Mouse (Mus musculus): Measurements from ENCODE around the gene Myo19. TPM values are rescaled to one million over a fixed set of nuclear protein-coding genes. Genes with fewer than 3 reads are reported as not detected.

The Myo19 gene
- polyA plus RNA-seq, 1 experiment from 2014 or later, result 5.7 TPM

DNA sequence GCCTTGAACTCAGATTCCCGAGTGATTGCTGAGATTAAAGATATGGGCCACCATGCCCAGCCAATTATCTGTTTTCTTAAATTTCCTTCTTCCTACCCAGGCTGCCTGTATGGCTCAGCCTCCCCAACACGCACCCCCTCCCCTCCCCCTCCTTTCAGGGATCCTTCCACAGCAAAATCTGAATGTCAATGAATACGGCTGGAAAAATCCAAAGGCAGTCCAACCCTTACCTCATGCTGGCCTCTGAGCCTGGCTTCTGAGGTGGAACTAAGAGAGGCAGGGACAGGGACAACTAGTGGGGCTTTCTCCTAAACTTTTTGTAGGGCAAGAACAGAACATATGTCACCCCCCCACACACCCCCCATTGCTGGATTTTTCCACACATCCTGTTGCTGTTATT lies 68.2 kb downstream of the Myo19 start:
- no peak for ATAC-seq (ENCODE audit: extremely low read depth, insufficient number of reproducible peaks, low FRiP score, low TSS enrichment)
- 47% methylated on average over 3 of the region's 3 CpGs for WGBS
- H3K36me3 ChIP-seq, result no peaks in the 10 kb centered on the region

DNA sequence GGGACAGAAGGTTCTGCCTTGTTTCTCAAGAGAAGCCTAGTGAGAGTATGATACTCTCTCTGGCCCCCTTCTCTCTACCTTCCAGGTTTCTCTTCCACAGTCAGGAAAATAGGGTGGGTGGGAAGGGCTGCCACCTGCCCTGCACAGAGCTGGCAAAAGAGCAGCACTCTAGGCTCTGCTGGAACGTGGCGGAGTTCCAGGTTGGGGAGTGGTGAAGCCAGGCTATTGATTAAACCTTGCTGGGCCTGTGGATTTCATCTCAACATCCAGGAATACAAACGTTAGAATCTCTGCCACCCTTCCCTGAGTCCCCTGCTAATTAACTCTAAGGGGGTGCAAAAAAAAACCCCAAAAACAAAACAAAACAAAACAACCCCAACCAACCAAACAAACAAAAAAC lies 68.6 kb downstream of the Myo19 start:
- H3K4me2 ChIP-seq, result no peak overlapping the region
- no peaks in the 10 kb centered on the region for H3K9me3 ChIP-seq
- peaks cover 3% of the 10 kb centered on the region; the same call in 1 of the 2 replicates for H3K4me1 ChIP-seq
- WGBS, result 35% methylated on average over 3 of the region's 3 CpGs
- H3K36me3 ChIP-seq, result no peaks in the 10 kb centered on the region
- ATAC-seq (ENCODE audit: extremely low read depth, insufficient number of reproducible peaks, low FRiP score, low TSS enrichment), result no peak
- no peak overlapping the region for H3K4me3 ChIP-seq
- H3K27ac ChIP-seq (replicated peaks), result no peak overlapping the region
- peaks cover 43% of the 10 kb centered on the region for H3K27me3 ChIP-seq (replicated peaks)
- H3K9ac ChIP-seq, result no peak overlapping the region

More for the DNA sequence above, 68.2 kb downstream of the Myo19 start:
- H3K9ac ChIP-seq, result no peak overlapping the region
- peaks cover 47% of the 10 kb centered on the region for H3K27me3 ChIP-seq (replicated peaks)
- H3K4me3 ChIP-seq, result no peak overlapping the region
- no peaks in the 10 kb centered on the region for H3K9me3 ChIP-seq
- no peak overlapping the region for H3K4me2 ChIP-seq
- no peak overlapping the region for H3K27ac ChIP-seq (replicated peaks)
- peaks cover 4% of the 10 kb centered on the region; the same call in 1 of the 2 replicates for H3K4me1 ChIP-seq

DNA sequence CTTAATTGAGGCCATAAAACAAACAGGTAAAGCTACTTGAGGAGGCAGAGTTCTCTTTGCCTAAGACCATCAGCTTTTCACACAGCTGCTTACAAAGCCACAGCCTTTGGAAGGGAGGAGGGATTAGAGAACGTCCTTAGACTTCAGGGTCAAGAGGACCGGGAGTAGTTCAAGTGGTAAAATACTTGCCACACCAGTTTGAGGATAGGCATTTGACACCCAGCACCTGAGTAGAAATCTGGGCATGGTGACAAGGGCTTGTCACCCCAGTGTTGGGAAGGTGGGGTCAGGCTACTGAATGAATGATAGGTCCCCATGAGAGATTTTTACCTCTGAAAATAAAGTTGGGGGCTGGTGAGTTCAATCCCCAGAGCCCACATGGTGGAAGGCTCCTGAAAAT lies 72.7 kb downstream of the Myo19 start:
- Histone ChIP-seq H3K27me3 (replicated peaks) (peaks cover 26% of the 10 kb centered on the region), H3K4me1 (peaks cover 4% of the 10 kb centered on the region), H3K4me2 (no peak overlapping the region), H3K9me3 (no peaks in the 10 kb centered on the region), H3K36me3 (no peaks in the 10 kb centered on the region), H3K9ac (no peak overlapping the region), H3K27ac (replicated peaks) (no peak overlapping the region), H3K4me3 (no peak overlapping the region)
- no peak for ATAC-seq (ENCODE audit: extremely low read depth, insufficient number of reproducible peaks, low FRiP score, low TSS enrichment)
- 43% methylated on average over 2 of the region's 2 CpGs for WGBS

DNA sequence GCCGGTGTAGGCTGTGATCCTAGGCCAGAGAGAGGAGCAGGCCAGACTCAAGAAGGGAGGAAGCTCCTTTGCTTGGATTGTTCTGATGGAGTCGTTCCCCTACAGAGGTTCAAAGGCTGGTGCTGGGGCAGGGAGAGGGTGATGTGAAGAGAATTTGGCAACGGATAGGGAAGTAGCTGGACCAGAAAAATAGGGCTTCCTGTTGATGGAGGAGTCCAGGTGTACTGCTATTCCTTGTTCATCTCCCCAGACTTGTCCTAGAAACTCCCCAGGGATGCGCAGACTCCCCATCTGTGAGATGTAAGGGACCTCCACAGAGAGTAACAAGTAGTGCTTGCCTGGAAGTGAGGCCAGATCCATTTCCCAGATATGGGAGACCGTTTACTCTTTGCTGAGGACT lies 76.5 kb downstream of the Myo19 start:
- 33% methylated on average over 5 of the region's 5 CpGs for WGBS
- Histone ChIP-seq H3K4me2 (no peak overlapping the region), H3K9ac (no peak overlapping the region), H3K27me3 (replicated peaks) (peaks cover 51% of the 10 kb centered on the region), H3K27ac (replicated peaks) (no peak overlapping the region), H3K9me3 (no peaks in the 10 kb centered on the region), H3K4me1 (peaks cover 29% of the 10 kb centered on the region), H3K36me3 (no peaks in the 10 kb centered on the region), H3K4me3 (no peak overlapping the region)
- ATAC-seq (ENCODE audit: extremely low read depth, insufficient number of reproducible peaks, low FRiP score, low TSS enrichment), result no peak

DNA sequence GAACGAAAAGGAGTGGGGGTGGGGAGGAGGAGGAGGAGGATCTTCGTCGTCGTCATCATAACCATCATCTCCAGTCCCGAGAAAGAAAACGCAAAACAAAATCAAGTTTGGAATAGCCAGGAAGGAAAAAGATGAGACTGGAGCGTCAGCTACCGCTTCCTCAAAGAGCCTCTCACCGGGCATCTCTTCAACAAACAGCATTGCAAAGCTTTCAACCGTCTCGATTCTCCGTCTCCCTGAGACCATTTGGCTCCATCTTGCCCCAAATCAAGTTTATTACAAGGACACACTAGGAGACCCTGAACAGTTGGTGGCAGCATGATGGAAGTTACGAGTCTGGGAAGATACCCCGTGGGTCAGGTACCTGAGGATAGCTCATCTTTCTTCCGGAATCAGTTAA lies 77.2 kb downstream of the Myo19 start:
- no peak for ATAC-seq (ENCODE audit: extremely low read depth, insufficient number of reproducible peaks, low FRiP score, low TSS enrichment)
- Histone ChIP-seq H3K9me3 (no peaks in the 10 kb centered on the region), H3K27ac (replicated peaks) (no peak overlapping the region), H3K4me3 (peak overlapping the region; percentile 41), H3K4me1 (peaks cover 29% of the 10 kb centered on the region), H3K36me3 (no peaks in the 10 kb centered on the region), H3K27me3 (replicated peaks) (peaks cover 49% of the 10 kb centered on the region), H3K9ac (no peak overlapping the region), H3K4me2 (peak overlapping the region; percentile 66)
- whole genome bisulfite sequencing, result 5% methylated on average over 15 of the region's 15 CpGs

DNA sequence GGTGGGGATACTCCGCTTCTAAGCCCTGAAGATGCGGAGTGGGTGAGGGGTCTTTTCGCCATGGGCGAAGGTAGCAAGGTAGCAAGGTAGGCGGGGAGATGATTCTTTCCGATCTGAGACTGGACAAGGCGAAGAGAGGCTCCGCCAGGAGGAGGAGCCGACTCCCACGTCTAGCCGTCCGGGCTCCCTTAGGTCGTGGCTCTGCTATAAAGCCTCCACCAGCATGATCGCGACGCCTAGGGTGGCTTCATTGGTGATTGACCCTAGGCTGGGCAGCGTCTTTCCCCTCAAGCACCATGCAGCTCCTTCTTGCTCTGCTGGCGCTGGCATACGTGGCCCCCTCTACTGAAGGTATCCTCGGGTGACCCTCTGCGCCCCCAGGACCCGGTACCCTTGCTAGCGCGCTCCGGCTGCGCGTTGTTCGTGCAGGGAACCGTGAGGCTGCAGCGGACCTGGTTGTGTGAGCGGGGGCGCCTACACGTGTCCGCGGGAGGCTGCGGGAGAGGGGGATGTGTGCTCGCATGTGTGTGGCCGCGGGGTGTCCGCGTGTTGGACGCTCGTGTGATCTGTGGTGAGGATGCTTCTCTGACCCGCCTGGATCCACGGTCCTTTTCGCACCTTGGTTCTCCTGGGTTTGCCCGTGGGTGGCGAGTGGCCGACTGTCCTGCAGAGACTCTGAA lies 77.8 kb downstream of the Myo19 start, which contains the start of gene Car4:
TSS of gene Car4 (plus strand) at position 196 of the 680 bp plus-strand sequence.
- Histone ChIP-seq H3K4me1 (peaks cover 29% of the 10 kb centered on the region), H3K27ac (replicated peaks) (no peak within 1 kb of the TSS), H3K27me3 (replicated peaks) (peaks cover 49% of the 10 kb centered on the region), H3K9me3 (no peaks in the 10 kb centered on the region), H3K4me2 (peak within 1 kb of the TSS; percentile 66), H3K36me3 (no peaks in the 10 kb centered on the region), H3K9ac (no peak within 1 kb of the TSS), H3K4me3 (peak within 1 kb of the TSS; percentile 41)
- ATAC-seq (ENCODE audit: extremely low read depth, insufficient number of reproducible peaks, low FRiP score, low TSS enrichment), result no peak
- WGBS, result 1% methylated on average over 49 of the region's 49 CpGs

DNA sequence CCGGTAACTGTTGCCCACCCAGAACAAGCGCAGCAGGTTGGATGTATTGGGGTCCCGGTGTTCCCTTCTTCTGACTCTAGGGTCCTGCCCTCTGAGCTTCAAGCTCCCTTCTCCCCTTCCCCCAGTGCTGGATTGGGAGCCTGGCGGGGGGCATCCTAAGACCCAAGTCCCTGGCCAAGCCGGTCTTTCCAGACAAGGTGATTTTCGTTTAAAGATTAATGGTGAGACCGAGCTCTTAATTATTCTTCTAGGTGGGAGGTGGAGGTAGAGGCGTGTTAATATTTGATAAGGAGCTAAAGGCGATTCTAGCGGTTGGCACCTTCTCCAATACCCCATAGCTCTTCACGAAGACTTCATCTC lies 78.3 kb downstream of the Myo19 start:
- peak overlapping the region; percentile 41 for H3K4me3 ChIP-seq
- no peak overlapping the region for H3K9ac ChIP-seq
- H3K9me3 ChIP-seq, result no peaks in the 10 kb centered on the region
- H3K4me2 ChIP-seq, result peak overlapping the region; percentile 66
- H3K4me1 ChIP-seq, result peaks cover 29% of the 10 kb centered on the region
- no peak for ATAC-seq (ENCODE audit: extremely low read depth, insufficient number of reproducible peaks, low FRiP score, low TSS enrichment)
- no peak overlapping the region for H3K27ac ChIP-seq (replicated peaks)
- H3K36me3 ChIP-seq, result no peaks in the 10 kb centered on the region
- WGBS, result 3% methylated on average over 11 of the region's 11 CpGs
- peaks cover 49% of the 10 kb centered on the region for H3K27me3 ChIP-seq (replicated peaks)

DNA sequence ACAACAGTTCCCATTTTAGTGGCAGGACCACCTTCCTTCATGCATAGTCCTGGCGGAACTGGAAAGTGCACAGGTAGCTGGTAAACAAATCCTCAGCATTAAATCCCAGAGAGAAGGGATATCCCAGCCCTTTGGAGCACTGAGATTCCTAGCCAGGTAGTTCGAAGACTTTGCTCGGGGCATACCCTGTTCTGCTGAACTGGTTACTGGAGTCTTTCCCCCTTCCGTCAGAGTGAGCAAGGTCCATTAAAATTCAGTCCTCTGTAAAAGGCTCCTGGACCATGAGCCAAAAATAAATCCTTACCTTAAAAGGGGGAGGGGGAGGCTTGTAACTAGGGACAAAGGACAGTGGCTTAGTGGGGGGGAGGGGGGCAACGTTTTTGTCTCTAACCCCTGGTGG lies 79.2 kb downstream of the Myo19 start:
- no peak overlapping the region for H3K27ac ChIP-seq (replicated peaks)
- H3K4me3 ChIP-seq, result no peak overlapping the region
- no peaks in the 10 kb centered on the region for H3K9me3 ChIP-seq
- H3K27me3 ChIP-seq (replicated peaks), result peaks cover 49% of the 10 kb centered on the region
- 0 out of 2 replicates have a peak overlapping the region, but pooled peaks have one; percentile 44 for H3K9ac ChIP-seq
- 26% methylated on average over 5 of the region's 5 CpGs for WGBS
- peak overlapping the region; percentile 58 for H3K4me2 ChIP-seq
- peaks cover 29% of the 10 kb centered on the region for H3K4me1 ChIP-seq
- H3K36me3 ChIP-seq, result no peaks in the 10 kb centered on the region
- ATAC-seq (ENCODE audit: extremely low read depth, insufficient number of reproducible peaks, low FRiP score, low TSS enrichment), result no peak

DNA sequence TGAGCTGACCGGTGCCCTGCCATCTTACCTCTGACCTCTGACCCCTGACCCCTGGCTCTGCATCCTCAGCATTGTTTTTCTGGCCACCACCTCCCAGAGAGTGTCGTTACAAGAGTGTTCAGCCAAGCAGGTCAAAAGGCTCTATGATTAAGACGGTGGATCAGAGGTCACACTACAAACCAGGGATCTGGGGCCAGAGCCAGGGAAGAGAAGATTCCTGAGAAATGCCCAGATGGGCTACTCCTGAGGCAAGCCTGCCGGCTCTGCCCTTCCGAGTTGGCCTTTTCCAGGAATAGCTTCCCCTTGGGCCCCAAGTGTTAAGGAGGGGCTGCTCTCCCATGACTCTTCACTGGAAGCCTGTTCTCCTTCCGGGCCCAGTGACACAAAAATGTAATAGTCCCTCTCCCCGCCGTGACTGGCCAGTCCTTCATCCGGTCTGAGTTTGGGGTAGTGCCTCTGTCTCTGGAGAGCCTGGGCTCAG lies 79.8 kb downstream of the Myo19 start:
- Histone ChIP-seq H3K9ac (peak overlapping the region; percentile 44), H3K36me3 (no peaks in the 10 kb centered on the region), H3K27ac (replicated peaks) (no peak overlapping the region), H3K4me2 (peak overlapping the region; percentile 58), H3K4me1 (peaks cover 29% of the 10 kb centered on the region), H3K27me3 (replicated peaks) (peaks cover 49% of the 10 kb centered on the region), H3K9me3 (no peaks in the 10 kb centered on the region), H3K4me3 (peak overlapping the region; percentile 21; the same call in 1 of the 2 replicates)
- WGBS, result 3% methylated on average over 9 of the region's 9 CpGs
- ATAC-seq (ENCODE audit: extremely low read depth, insufficient number of reproducible peaks, low FRiP score, low TSS enrichment), result no peak

DNA sequence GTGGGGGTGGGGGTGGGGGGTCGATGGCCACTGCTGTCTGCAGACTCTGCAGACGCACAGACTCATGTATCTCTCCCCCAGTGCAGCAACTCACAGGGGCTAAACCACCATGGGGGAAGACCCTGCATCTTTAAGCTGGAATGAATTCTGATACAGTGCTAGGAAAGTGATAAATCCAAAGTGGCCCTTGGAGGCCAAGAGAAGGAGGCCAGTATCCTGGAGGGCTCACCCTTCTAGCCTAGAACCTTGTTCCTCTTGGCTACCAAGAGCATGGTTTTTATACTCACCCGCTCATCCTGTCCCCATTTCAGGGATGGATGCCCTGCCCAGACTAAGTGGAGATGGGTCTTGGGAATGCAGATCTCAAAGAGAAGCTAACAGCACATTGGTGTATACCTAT lies 80.3 kb downstream of the Myo19 start:
- no peak for ATAC-seq (ENCODE audit: extremely low read depth, insufficient number of reproducible peaks, low FRiP score, low TSS enrichment)
- H3K27ac ChIP-seq (replicated peaks), result no peak overlapping the region
- WGBS, result 32% methylated on average over 3 of the region's 3 CpGs

DNA sequence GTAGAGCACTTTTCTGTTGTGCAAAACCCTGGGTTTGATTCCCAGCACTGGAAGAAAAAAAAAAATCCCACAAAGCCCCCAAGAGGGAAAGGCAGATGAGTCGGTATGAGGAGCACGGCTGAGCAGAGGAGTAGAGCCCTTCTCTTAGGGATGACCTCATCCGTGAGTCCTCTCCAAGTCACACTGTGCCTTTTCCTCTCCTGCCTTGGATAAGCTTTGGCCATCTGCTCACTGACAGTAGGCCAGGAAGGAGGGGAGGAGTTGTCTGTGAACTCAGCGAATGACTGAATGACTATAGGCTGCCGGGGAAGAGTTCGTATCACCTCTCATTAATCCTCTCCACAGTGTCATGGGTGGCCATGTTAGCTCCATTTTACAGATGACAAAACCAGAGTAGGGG lies 80.8 kb downstream of the Myo19 start:
- no peak overlapping the region for H3K27ac ChIP-seq (replicated peaks)
- peaks cover 29% of the 10 kb centered on the region for H3K4me1 ChIP-seq
- 62% methylated on average over 6 of the region's 6 CpGs for WGBS

More for the DNA sequence above, 80.3 kb downstream of the Myo19 start:
- H3K9me3 ChIP-seq, result no peaks in the 10 kb centered on the region
- no peaks in the 10 kb centered on the region for H3K36me3 ChIP-seq
- no peak overlapping the region for H3K4me3 ChIP-seq
- H3K27me3 ChIP-seq (replicated peaks), result peaks cover 49% of the 10 kb centered on the region
- H3K9ac ChIP-seq, result 0 out of 2 replicates have a peak overlapping the region, but pooled peaks have one; percentile 44
- peak overlapping the region; percentile 58 for H3K4me2 ChIP-seq
- peaks cover 29% of the 10 kb centered on the region for H3K4me1 ChIP-seq

More for the DNA sequence above, 80.8 kb downstream of the Myo19 start:
- Histone ChIP-seq H3K27me3 (replicated peaks) (peaks cover 48% of the 10 kb centered on the region), H3K9me3 (no peaks in the 10 kb centered on the region), H3K36me3 (no peaks in the 10 kb centered on the region), H3K4me2 (no peak overlapping the region), H3K9ac (no peak overlapping the region), H3K4me3 (no peak overlapping the region)
- no peak for ATAC-seq (ENCODE audit: extremely low read depth, insufficient number of reproducible peaks, low FRiP score, low TSS enrichment)

Data from heart, embryonic 13.5 days (tissue).